9 mouse cellular contexts compared by ENCODE assay signal in the genomic region with DNA sequence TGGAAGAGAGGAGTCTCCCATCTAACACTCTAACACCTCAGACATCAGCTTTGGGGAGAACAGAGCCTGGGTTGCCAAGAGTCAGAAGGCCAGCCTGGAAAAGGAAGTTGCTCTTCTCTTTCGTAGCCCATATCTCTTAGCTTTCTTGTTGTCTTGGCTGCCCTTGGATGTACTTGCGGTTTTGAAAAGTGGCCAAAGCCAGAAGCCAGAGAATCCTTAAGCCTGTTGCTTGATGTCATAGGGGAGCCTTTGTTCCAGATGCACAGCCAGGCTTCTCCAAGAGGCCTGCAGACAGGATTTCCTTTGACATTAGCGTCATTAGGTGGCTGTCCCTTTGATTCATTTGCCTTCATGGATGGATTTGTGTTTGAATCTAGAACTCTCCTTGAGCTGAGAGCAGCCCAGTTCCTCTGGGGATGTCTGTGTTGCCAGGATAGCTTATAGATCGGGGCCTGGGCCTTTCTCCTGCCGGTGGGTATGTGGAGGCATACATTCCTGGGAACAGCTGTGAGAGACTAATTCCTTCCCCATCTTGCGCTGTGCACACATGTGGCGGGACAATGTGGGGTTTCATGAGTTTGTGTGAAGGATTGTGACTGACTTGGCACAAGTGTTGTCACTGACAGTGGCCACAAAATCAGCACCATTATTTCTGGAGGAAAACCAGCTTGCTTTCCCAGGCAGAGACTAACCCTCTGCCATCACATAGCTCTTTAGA.
DNase-seq lines count a peak whose midpoint lies in the region; ATAC-seq and TF ChIP-seq lines count a peak whose summit lies in the region.
"Had no signal": no experiment of that assay in that cellular context is flagged by ENCODE, and none has a peak within 500 bp of the region (broad histone marks: within the 10 kb centered on the region; RNA-seq: fewer than 3 reads in every experiment).

No protein-coding gene starts in this region.

- H3K4me1 ChIP-seq in lung, embryonic 14.5 days (ENCODE audit: insufficient read depth), result peaks cover 2% of the 10 kb centered on the region; the same call in 1 of the 2 replicates

- no peak for TF ChIP-seq CTCF in lung, embryonic 14.5 days (IDR thresholded peaks at IDR 0.05; ENCODE audit: low read depth)

- H3K4me3 ChIP-seq in lung, embryonic 14.5 days (ENCODE audit: low read depth, low read length), result no peak overlapping the region
- H3K4me3 ChIP-seq: erythroblast, embryonic 14.5 days had no signal

- 0 out of 2 replicates have a peak, but pooled peaks cover 2% of the 10 kb centered on the region for H3K36me3 ChIP-seq in lung, embryonic 14.5 days (ENCODE audit: insufficient read depth)

- peak overlapping the region; percentile 5; the same call in 1 of the 2 replicates for H3K27ac ChIP-seq in lung, embryonic 14.5 days (ENCODE audit: low read depth)

- no peaks in the 10 kb centered on the region for H3K9me3 ChIP-seq in lung, embryonic 14.5 days (ENCODE audit: low read depth, low read length)

- ATAC-seq in lung, embryonic 14.5 days (ENCODE audit: insufficient read depth), result peak; percentile 51; the same call in 1 of the 2 replicates

- no peak overlapping the region; the same call in 1 of the 2 replicates for H3K9ac ChIP-seq in lung, embryonic 14.5 days

- peak; percentile 71 for DNase-seq in lung, embryonic 14.5 days
- DNase-seq in lung, postnatal 25 days (ENCODE audit: low spot score), result no peak
- DNase-seq in adrenal gland, postnatal 14 days, result peak; percentile 78
- DNase-seq in heart, postnatal 36 days, result peak; percentile 40 to 45
- DNase-seq in lung, postnatal 36 days, result peak; percentile 56
- DNase-seq in thymus, postnatal 25 days, result no peak
- no peak for DNase-seq in urinary bladder, adult 18-20 months (ENCODE audit: low spot score in 2 of 2)
- DNase-seq in right cerebral cortex, postnatal 14 days, result no peak

- H3K27me3 ChIP-seq in lung, embryonic 14.5 days (ENCODE audit: insufficient read depth, low read length), result no peaks in the 10 kb centered on the region

- no peak overlapping the region for H3K4me2 ChIP-seq in lung, embryonic 14.5 days

- intact Hi-C loops in heart, postnatal 36 days (cut with DNase I), result no loop called here

- 61% methylated on average over 7 of the region's 7 CpGs for WGBS in lung, embryonic 14.5 days

Comparison
In these comparisons a context has a peak if more than half of its experiments do, and no peak if none do; other contexts are left out.
1. DNase-seq: peak in lung, embryonic 14.5 days (single experiment), adrenal gland, postnatal 14 days (single experiment), heart, postnatal 36 days (2 of 2) and lung, postnatal 36 days (single experiment); none in lung, postnatal 25 days (single experiment), thymus, postnatal 25 days (single experiment), urinary bladder, adult 18-20 months (0 of 2) and right cerebral cortex, postnatal 14 days (single experiment).